Mouse (Mus musculus) small intestine, adult 2 months (tissue): ENCODE data around the gene Dhx57.

Experiments
- CTCF ChIP-seq: fragments of 200-500 bp; IDR thresholded peaks from 2 replicates; pipeline ENCODE4 v1.5.1; 2012; ENCODE audit warnings: low read depth, mild to moderate bottlenecking, control low read depth, inconsistent platforms, low read length, moderate library complexity, mixed read lengths; ENCODE audit not compliant: insufficient replicate concordance, insufficient read length; ENCODE audit errors: extremely low read depth
- POLR2A ChIP-seq: fragments of 200-500 bp; IDR thresholded peaks from 2 replicates; pipeline ENCODE4 v1.6.1; 2012; ENCODE audit warnings: low read depth, mild to moderate bottlenecking, control low read depth, inconsistent platforms, low read length, moderate library complexity

- no peak for TF ChIP-seq POLR2A
- no peak for TF ChIP-seq CTCF
Measured at GRCm38 (mm10) chr17:80325456-80325855, 35.2 kb upstream of the Dhx57 start.
